Mouse (Mus musculus): Measurements from ENCODE around the gene Topbp1. TPM values are rescaled to one million over a fixed set of nuclear protein-coding genes. Genes with fewer than 3 reads are reported as not detected.

Topbp1 gene
- polyA plus RNA-seq, 1 experiment: 13.7 TPM

DNA sequence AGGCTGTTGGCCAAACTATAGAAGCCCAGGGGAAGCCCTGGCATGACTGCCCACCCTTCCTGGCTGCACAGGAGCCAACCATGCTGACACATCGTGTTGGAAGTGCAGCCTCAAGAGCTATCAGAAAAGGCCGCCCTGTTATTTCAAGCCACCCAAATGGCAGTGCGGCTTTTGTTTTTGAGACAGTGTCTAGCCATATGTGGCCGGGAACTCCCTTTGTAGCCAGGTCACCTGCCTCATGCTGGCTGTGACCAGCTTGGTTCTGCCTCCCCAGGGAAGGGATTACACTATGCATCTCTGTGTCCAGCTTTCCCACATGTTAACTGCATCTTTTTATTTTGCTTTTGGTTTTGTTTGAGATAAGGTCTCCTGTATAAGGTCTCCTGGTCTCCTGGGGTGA is 75.6 kb downstream of the Topbp1 start:
- no peaks in the 10 kb centered on the region for H3K36me3 ChIP-seq (replicated peaks; ENCODE audit: low read length)
- H3K9me3 ChIP-seq: no peaks in the 10 kb centered on the region
- peaks cover 21% of the 10 kb centered on the region for H3K4me1 ChIP-seq
- H3K27me3 ChIP-seq (replicated peaks): peaks cover 4% of the 10 kb centered on the region
- no peak for TF ChIP-seq GATA1 (IDR thresholded peaks at IDR 0.05; ENCODE audit: borderline replicate concordance, low read length)
- TF ChIP-seq FLI1 (IDR thresholded peaks at IDR 0.05; ENCODE audit: low read length): no peak
- no peak overlapping the region for H3K4me3 ChIP-seq (replicated peaks)

- no peak for TF ChIP-seq FLI1 (IDR thresholded peaks at IDR 0.05; ENCODE audit: low read length)
- no peak for TF ChIP-seq GATA1 (IDR thresholded peaks at IDR 0.05; ENCODE audit: borderline replicate concordance, low read length)
- no peaks in the 10 kb centered on the region for H3K27me3 ChIP-seq (replicated peaks)
- H3K4me1 ChIP-seq: peaks cover 21% of the 10 kb centered on the region
- H3K36me3 ChIP-seq (replicated peaks; ENCODE audit: low read length): no peaks in the 10 kb centered on the region
- H3K4me3 ChIP-seq (replicated peaks): no peak overlapping the region
- H3K9me3 ChIP-seq: no peaks in the 10 kb centered on the region
These were observed 78.0 kb downstream of the Topbp1 start for GRCm38 (mm10) chr9:103382989-103383388.

DNA sequence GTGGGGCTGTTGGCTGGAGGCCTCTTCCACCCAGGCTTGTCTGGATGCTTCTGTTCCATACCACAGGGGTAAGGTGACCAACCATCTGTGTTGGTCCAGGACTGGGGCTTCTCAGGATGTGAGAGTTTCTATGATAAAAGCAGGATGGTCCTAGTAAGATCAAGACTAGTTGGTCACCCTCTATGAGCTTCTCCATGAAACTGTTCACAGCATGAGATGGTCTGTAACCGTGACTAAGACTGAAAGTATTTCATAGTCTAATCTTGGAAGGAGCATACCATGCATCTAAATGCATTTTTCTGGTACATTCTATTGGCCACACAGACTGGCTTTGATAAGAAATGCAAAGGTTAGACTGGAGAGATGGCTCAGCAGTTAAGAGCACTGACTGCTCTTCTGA is 78.6 kb downstream of the Topbp1 start:
- Histone ChIP-seq H3K27me3 (replicated peaks) (no peaks in the 10 kb centered on the region), H3K4me3 (replicated peaks) (no peak overlapping the region), H3K4me1 (peaks cover 21% of the 10 kb centered on the region), H3K9me3 (no peaks in the 10 kb centered on the region), H3K36me3 (replicated peaks; ENCODE audit: low read length) (no peaks in the 10 kb centered on the region)
- no peak for TF ChIP-seq GATA1 (IDR thresholded peaks at IDR 0.05; ENCODE audit: borderline replicate concordance, low read length)
- TF ChIP-seq FLI1 (IDR thresholded peaks at IDR 0.05; ENCODE audit: low read length): no peak

- Histone ChIP-seq H3K9me3 (no peaks in the 10 kb centered on the region), H3K27me3 (replicated peaks) (no peaks in the 10 kb centered on the region), H3K4me3 (replicated peaks) (no peak overlapping the region), H3K4me1 (peaks cover 21% of the 10 kb centered on the region), H3K36me3 (replicated peaks; ENCODE audit: low read length) (no peaks in the 10 kb centered on the region)
- TF ChIP-seq GATA1 (IDR thresholded peaks at IDR 0.05; ENCODE audit: borderline replicate concordance, low read length) (no peak), FLI1 (IDR thresholded peaks at IDR 0.05; ENCODE audit: low read length) (no peak)
These were observed 79.3 kb downstream of the Topbp1 start for GRCm38 (mm10) chr9:103384141-103384796.

- peaks cover 18% of the 10 kb centered on the region for H3K4me1 ChIP-seq
- H3K4me3 ChIP-seq (replicated peaks): no peak overlapping the region
- no peak for TF ChIP-seq FLI1 (IDR thresholded peaks at IDR 0.05; ENCODE audit: low read length)
- TF ChIP-seq GATA1 (IDR thresholded peaks at IDR 0.05; ENCODE audit: borderline replicate concordance, low read length): no peak
- no peaks in the 10 kb centered on the region for H3K36me3 ChIP-seq (replicated peaks; ENCODE audit: low read length)
- no peaks in the 10 kb centered on the region for H3K9me3 ChIP-seq
- no peaks in the 10 kb centered on the region for H3K27me3 ChIP-seq (replicated peaks)
These were observed 80.6 kb downstream of the Topbp1 start for GRCm38 (mm10) chr9:103385600-103385999.

- Histone ChIP-seq H3K9me3 (peaks cover under 1% of the 10 kb centered on the region; the same call in 1 of the 2 replicates), H3K4me3 (replicated peaks) (no peak overlapping the region), H3K27me3 (replicated peaks) (peaks cover 1% of the 10 kb centered on the region), H3K36me3 (replicated peaks; ENCODE audit: low read length) (no peaks in the 10 kb centered on the region), H3K4me1 (peaks cover 18% of the 10 kb centered on the region)
- TF ChIP-seq GATA1 (IDR thresholded peaks at IDR 0.05; ENCODE audit: borderline replicate concordance, low read length): no peak
These were observed 81.6 kb downstream of the Topbp1 start for GRCm38 (mm10) chr9:103386573-103386972.

DNA sequence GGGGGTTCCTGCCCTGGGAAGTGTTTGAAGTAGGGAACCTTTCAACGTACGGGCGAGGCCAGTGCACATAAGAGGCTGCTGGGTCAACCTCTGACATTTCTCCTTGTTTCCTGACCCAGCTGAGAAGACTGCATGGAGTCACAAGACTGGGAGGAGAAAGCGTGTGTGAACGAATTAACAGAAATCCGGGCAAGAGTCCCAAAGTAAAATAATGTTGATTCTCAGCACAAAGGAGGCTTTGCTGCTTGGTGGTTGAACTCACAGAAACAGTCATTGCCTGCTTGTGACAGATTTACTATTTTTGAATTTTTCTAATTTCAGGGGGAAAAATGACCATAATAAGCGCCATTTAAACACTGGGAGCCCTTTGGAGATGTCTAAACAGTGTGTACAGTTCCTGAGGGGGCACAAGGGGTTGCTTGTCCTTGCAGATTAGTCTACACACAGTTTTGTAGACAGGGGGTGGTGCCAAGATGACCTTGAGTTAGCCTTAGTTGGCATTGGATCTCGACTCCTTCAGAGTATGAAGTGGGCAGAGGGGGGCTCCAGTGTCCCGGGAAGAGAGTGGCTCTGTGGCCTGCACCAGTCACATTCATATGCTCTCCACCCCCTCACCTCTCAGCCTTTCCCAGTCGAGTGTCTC is 82.1 kb downstream of the Topbp1 start:
- peaks cover 21% of the 10 kb centered on the region for H3K4me1 ChIP-seq
- H3K36me3 ChIP-seq (replicated peaks; ENCODE audit: low read length): no peaks in the 10 kb centered on the region
- peaks cover 4% of the 10 kb centered on the region; the same call in 1 of the 2 replicates for H3K9me3 ChIP-seq
- TF ChIP-seq GATA1 (IDR thresholded peaks at IDR 0.05; ENCODE audit: borderline replicate concordance, low read length): no peak
- TF ChIP-seq FLI1 (IDR thresholded peaks at IDR 0.05; ENCODE audit: low read length): no peak
- H3K4me3 ChIP-seq (replicated peaks): no peak overlapping the region
- peaks cover 6% of the 10 kb centered on the region for H3K27me3 ChIP-seq (replicated peaks)

- no peaks in the 10 kb centered on the region for H3K36me3 ChIP-seq (replicated peaks; ENCODE audit: low read length)
These were observed 84.2 kb downstream of the Topbp1 start for GRCm38 (mm10) chr9:103389261-103389660.

DNA sequence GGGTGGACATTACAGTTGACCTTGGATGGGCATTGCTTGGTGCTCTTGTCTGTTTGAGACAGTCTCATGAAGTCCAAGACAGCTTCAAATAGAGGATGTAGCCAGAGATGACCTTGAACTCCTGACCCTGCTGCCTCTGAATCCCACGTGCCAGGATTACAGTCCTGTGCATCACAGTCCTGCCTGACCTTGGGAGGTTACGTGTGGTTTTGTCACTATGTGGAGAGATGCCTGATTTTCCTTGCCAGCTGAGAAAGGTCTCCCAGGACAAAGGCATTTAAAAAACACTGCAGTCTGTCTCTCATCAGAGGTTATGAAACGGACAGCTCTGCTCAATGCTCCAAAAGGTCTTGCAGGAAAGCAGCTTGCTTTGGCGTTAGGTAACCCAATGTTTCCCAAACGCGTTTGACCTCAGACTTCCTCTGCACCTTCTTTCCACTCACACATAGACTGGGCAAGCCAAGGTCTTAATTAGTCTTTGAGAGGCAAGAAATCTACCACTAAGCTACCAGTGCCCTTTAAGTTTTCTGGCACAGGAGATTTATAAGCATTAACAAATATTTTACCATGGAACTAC is 86.9 kb downstream of the Topbp1 start:
- Histone ChIP-seq H3K4me1 (peaks cover 4% of the 10 kb centered on the region; the same call in 1 of the 2 replicates), H3K9me3 (peaks cover 26% of the 10 kb centered on the region), H3K4me3 (replicated peaks) (peak overlapping the region; percentile 23), H3K27me3 (replicated peaks) (peaks cover 6% of the 10 kb centered on the region), H3K36me3 (replicated peaks; ENCODE audit: low read length) (no peaks in the 10 kb centered on the region)
- TF ChIP-seq GATA1 (IDR thresholded peaks at IDR 0.05; ENCODE audit: borderline replicate concordance, low read length): no peak

More at GRCm38 (mm10) chr9:103389261-103389660, 84.2 kb downstream of the Topbp1 start:
- Histone ChIP-seq H3K4me3 (replicated peaks) (no peak overlapping the region), H3K9me3 (peaks cover 17% of the 10 kb centered on the region), H3K4me1 (peaks cover 8% of the 10 kb centered on the region), H3K27me3 (replicated peaks) (peaks cover 6% of the 10 kb centered on the region)
- TF ChIP-seq GATA1 (IDR thresholded peaks at IDR 0.05; ENCODE audit: borderline replicate concordance, low read length): no peak

- H3K4me1 ChIP-seq: peaks cover 4% of the 10 kb centered on the region; the same call in 1 of the 2 replicates
- no peaks in the 10 kb centered on the region for H3K36me3 ChIP-seq (replicated peaks; ENCODE audit: low read length)
- H3K9me3 ChIP-seq: peaks cover 34% of the 10 kb centered on the region
- TF ChIP-seq FLI1 (IDR thresholded peaks at IDR 0.05; ENCODE audit: low read length) (no peak), GATA1 (IDR thresholded peaks at IDR 0.05; ENCODE audit: borderline replicate concordance, low read length) (no peak)
- H3K4me3 ChIP-seq (replicated peaks): no peak overlapping the region
- peaks cover 6% of the 10 kb centered on the region for H3K27me3 ChIP-seq (replicated peaks)
These were observed 88.2 kb downstream of the Topbp1 start for GRCm38 (mm10) chr9:103393256-103393655.

Data from megakaryocyte, embryonic 14.5 days (primary cell).